Mouse (Mus musculus): ENCODE measurements around the gene Tpst2. TPM values are rescaled to one million over a fixed set of nuclear protein-coding genes. Genes with fewer than 3 reads are reported as not detected.

The Tpst2 gene
- total RNA-seq, 2 experiments from 2014 or later: 36.5 to 43.9 TPM

GRCm38 (mm10) chr5:112325546-112326445, 49.3 kb downstream of the Tpst2 start, which contains the start of gene Tfip11:
Gene Tfip11 (plus strand): TSS chr5:112326358.
- ATAC-seq (replicated peaks; ENCODE audit: poor library complexity, severe bottlenecking): peak; percentile 75

DNA sequence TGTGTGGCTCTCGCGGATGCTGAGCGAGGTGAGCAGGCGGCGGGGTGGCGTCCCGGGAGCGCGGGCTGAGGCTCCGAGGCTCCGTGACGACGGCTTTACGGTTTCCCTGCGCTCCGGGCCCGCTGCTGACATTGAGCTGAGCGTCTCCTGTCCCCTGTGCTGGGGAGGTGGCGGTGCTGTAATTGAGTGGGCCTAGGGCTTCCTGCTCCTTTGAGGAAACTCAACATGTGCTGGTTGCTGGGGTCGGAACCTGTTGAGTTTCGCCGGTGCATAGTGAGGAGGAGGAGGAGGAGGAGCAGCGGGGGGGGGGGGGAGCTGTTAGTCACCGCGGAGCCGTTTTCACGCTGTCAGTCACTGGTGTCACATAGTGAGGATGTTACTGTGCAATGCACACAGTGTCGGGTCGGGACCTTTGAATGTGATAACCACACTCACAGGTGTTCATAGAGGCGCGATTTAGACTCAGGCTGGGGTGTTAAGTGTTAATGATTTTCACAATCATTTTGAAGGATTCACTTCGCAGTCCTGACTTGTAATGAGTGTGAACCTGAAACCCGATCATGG, 50.0 kb downstream of the Tpst2 start:
- ATAC-seq (replicated peaks; ENCODE audit: poor library complexity, severe bottlenecking): peak; percentile 6; the same call in 1 of the 2 replicates

DNA sequence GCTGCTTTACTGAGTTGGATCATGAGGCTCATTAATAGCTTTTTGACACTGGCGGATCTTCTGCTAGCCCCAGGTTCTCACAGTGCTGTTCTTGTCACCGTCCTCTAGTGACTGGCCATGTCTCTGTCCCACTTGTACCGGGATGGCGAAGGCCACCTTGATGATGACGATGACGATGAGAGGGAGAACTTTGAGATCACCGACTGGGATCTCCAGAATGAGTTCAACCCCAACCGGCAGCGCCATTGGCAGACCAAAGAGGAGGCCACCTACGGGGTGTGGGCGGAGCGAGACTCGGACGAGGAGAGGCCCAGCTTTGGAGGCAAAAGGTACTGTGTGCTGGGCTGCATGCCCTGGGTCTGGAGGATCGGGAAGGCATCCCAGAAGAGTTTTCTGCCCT, 51.4 kb downstream of the Tpst2 start:
- ATAC-seq (replicated peaks; ENCODE audit: poor library complexity, severe bottlenecking): no peak

GRCm38 (mm10) chr5:112329805-112330564, 53.5 kb downstream of the Tpst2 start:
- no peak for ATAC-seq (replicated peaks; ENCODE audit: poor library complexity, severe bottlenecking)

DNA sequence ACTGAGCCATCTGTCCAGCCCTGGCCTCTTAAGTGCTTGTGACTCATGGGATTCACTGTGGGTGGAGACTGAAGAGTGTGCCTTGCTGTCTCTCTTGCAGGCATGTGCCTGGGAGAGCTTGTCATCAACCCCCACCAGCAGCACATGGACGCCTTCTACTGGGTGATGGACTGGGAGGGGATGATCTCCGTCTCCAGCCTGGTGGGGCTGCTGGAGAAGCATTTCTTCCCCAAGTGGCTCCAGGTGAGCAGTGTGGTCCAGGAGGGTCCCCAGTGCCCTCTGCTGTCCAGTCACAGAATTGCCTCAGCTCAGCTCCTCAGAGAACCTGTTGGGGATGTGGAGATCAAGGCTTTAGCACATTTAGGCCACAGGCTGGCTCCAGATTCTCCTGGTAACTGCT, 59.0 kb downstream of the Tpst2 start:
- peak; percentile 74 for ATAC-seq (replicated peaks; ENCODE audit: poor library complexity, severe bottlenecking)

- ATAC-seq (replicated peaks; ENCODE audit: poor library complexity, severe bottlenecking): no peak
Measured at GRCm38 (mm10) chr5:112337004-112337403, 60.5 kb downstream of the Tpst2 start.

GRCm38 (mm10) chr5:112339215-112339614, 62.7 kb downstream of the Tpst2 start:
- ATAC-seq (replicated peaks; ENCODE audit: poor library complexity, severe bottlenecking): no peak

- ATAC-seq (replicated peaks; ENCODE audit: poor library complexity, severe bottlenecking): peak; percentile 79
Measured at GRCm38 (mm10) chr5:112342463-112343204, 66.1 kb downstream of the Tpst2 start, which contains the start of the genes Srrd and Hps4. Gene Srrd (minus strand): TSS chr5:112343040. Gene Hps4 (plus strand): TSS chr5:112343083.

- ATAC-seq (replicated peaks; ENCODE audit: poor library complexity, severe bottlenecking): peak; percentile 58
Measured at GRCm38 (mm10) chr5:112343205-112343595, 66.7 kb downstream of the Tpst2 start.

DNA sequence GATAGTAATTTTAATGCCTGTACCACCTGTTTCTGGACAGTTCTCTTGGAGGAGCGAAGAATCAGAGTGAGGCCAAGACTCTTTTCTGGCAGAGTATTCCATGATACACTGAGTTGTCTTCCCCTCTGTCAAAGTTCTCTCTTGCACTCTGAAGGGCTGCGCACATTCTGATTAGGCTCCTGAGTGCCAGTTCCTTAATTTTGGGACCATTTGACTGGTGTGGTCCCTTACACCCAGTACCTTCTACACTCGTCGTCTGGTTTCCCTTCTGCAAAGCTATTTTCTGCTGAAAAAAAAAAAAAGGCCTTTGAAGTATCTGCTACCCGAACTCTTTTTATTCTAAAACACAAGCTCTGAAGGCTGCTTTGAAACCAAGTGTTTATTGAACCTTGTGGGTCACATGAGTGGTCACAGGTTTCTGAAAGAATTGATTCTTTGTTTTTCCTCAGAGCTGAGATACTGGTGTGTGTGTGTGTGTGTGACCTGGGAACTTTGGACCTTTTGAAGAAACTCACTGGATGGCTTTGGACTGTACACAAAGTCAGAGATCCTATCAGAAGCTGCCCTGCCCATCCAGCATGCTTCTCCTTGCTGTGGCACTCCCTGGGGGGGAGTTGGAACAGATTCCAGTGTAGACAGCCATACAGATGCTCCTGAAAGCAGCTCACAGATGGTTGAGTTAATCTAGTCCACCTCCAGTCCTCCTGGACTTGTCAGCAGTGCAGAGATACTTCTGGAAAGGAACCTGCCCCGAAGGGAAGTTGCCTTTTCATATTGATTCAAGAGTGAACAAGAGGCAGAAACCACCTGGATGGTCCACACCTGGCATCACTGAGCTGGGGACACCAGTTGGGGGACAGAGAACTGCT, 67.8 kb downstream of the Tpst2 start:
- peak; percentile 52 for ATAC-seq (replicated peaks; ENCODE audit: poor library complexity, severe bottlenecking)

DNA sequence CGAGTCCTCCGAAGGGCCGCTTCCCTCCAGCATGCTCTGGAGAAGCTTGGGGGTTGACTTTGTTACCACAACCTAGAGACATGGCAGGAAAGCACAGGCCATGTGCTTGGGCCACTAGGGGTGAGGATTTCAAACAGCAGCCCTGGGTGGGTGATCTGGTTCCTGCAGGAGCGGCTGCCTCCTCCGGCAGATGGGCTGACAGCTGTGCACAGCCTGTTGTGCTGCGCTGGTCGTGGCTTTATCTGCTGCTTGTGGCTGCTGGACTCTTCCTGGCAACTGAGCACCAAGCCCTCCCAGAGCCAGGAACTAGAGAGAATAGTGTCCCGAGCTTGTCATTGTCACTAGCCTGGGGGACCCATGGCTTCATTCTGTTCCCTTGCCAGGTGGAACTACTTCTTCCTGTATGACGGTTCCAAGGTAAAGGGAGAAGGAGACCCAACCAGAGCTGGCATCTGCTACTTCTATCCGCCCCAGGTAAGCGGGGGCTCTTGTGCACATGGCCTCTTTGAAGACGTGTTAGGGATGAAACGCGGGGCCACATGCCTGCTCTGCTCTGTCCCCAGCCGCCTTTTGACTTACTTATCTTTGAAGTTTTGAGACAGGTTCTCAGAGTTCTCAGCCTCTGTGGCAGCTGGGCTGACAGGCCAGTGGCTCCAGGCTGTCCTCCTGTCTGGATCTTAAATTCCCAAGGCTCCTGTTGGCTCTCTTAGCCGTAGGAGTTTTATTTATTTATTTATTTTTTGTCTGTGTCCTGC, 69.9 kb downstream of the Tpst2 start:
- no peak for ATAC-seq (replicated peaks; ENCODE audit: poor library complexity, severe bottlenecking)

- no peak for ATAC-seq (replicated peaks; ENCODE audit: poor library complexity, severe bottlenecking)
Measured at GRCm38 (mm10) chr5:112349169-112349568, 72.7 kb downstream of the Tpst2 start.

- peak; percentile 58 for ATAC-seq (replicated peaks; ENCODE audit: poor library complexity, severe bottlenecking)
Measured at GRCm38 (mm10) chr5:112355493-112355892, 79.0 kb downstream of the Tpst2 start.

DNA sequence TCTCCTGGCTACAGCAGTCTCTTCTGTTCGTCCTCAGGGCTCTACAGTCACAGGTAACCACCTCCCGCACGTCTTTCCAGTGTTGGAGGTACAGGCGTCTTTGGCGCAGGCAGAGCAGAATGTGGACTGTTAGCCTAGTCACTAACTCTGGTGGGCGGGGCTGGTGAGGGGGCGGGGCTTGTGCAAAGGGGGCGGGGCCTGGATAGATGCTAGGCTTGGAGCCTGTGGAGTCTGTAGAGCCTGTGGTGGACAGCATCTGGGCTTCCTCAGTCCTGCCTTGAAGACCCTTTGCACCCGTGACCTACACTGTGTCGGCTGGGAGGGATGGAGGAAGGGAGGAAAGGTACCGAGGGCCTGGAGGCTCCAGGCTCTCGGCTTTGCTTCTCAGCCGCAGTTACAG, 79.4 kb downstream of the Tpst2 start, which contains the start of gene Gm6583:
Gene Gm6583 (minus strand): TSS at position 124 of the 400 bp plus-strand sequence.
- ATAC-seq (replicated peaks; ENCODE audit: poor library complexity, severe bottlenecking): peak; percentile 3; the same call in 1 of the 2 replicates

GRCm38 (mm10) chr5:112356322-112356721, 79.8 kb downstream of the Tpst2 start:
- no peak for ATAC-seq (replicated peaks; ENCODE audit: poor library complexity, severe bottlenecking)

DNA sequence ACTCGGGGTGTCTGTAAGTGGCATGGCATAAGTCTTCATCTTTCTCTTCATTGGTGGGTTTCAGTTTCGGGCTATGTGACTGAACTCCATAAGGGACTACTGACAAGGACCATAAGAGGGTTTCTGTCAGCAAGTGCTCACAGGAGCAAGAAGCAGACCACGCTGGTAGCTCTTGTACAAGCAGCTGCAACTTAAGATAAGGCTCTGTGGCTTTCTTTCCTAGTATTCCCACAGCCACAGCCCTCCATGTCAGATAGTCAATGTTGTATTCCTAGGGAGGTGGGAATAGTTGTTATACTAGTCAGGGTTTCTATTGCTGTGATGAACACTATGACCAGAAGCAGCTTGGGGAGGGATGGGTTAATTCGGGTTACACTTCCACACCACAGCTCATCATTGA, 83.0 kb downstream of the Tpst2 start:
- no peak for ATAC-seq (replicated peaks; ENCODE audit: poor library complexity, severe bottlenecking)

- no peak for ATAC-seq (replicated peaks; ENCODE audit: poor library complexity, severe bottlenecking)
Measured at GRCm38 (mm10) chr5:112360077-112360476, 83.6 kb downstream of the Tpst2 start.

DNA sequence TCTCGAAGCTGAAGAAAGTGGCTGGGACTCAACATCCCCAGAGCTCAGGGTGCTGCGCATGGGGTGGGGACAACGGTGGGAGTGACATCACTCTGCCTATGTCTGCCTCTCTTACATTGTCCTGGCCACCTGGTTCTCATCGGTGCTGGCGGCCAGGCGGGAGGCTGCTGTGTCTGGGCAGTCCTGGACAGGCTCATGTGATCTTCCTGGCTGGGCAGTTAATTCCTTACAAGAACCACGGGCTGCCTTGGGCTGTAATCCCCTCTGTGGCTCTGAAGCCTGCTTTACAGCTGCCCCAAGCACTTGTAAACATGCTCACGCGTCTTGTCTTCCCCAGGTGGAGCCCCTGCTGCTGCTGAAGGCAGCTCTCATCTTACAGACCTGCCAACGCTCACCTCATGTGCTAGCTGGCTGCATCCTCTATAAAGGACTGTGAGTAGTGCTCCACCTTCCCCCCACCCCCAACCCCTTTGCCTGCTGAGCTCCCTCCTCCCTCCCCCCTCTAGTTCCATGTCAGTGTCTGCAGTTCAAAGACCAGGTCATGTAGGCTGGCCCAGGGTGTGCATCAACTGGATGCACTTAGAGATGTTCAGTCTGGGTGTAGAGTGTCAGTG, 87.8 kb downstream of the Tpst2 start:
- ATAC-seq (replicated peaks; ENCODE audit: poor library complexity, severe bottlenecking): no peak

Measured in granulocyte monocyte progenitor cell, adult 5-6 weeks (primary cell).